Mouse (Mus musculus) brain, embryonic 18.5 days (tissue): Measurements from ENCODE around the gene 5730596B20Rik.

Source experiments
- DNase-seq: peaks from one replicate; pipeline ENCODE4 v3.0.0-alpha.2; 2012; ENCODE audit warnings: low read depth, low spot score

The 5730596B20Rik gene

DNA sequence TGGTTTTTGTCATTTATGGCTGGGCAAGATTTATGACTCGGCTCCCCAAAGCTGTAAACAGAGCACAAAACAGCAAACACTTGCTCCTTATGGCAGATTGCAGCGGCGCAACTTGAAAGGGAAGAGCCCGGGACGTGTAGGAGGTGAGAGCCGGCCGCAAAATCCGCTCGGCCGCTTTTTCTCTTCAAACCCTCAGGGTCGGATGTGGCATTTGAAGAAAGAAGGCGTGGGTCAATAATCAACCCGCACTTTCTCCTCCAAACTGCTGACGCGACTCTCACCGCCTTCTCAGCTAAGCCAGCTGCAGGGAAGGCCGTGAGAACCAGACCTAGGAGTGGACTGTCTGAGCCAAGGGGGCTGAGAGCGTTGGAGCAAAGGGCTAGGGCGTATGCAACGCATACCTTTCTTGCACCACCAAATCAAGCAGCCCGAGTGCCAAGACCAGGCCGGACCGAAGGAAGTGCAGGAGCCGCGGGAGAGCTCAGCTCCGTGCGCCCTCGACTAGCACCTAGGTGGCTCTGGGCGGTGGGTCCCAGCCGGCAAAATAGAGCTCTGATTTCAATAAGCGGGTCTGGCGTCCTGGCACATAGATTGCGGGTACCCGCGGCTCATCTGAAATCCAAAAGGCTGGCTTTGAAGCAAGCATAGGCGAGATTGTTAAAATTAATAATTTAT is at the start of gene 5730596B20Rik:
Gene 5730596B20Rik (plus strand): TSS at position 438 of the 675 bp plus-strand sequence.
- no peak for DNase-seq

DNA sequence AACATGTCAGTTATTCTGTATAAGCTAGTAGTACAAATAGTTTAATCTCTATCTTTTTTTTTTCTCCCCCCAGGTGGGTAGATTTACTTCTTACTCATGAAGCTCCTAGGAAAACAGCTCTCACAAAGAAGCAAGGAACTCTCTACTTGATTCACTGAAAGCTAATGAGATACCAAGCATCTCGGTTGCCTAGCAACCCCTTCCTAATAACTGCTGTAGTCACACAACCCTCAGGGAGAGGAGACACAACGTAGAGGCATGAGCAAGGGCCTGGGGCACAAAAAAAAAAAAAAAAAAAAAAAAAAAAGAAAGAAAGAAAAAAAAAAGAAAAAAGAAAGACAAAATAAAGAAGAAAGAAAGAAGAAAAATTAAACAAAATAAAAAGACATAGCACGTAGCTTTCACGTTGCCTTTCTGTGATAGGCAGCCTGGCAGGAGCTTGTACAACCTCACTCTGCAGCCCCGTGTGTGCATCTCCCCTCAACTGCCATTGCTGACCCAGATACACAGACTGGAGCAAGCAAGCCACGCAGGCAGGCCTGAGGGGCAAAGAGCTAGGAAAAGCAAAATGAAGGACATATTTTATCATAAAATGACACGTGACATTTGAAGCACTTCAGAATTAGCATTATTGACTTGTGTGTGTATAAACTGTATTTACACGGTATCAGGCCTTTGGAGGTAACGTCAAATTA is 39.3 kb upstream of the 5730596B20Rik start:
- DNase-seq: no peak

GRCm38 (mm10) chr6:52138576-52138975 is 38.7 kb upstream of the 5730596B20Rik start:
- no peak for DNase-seq

DNA sequence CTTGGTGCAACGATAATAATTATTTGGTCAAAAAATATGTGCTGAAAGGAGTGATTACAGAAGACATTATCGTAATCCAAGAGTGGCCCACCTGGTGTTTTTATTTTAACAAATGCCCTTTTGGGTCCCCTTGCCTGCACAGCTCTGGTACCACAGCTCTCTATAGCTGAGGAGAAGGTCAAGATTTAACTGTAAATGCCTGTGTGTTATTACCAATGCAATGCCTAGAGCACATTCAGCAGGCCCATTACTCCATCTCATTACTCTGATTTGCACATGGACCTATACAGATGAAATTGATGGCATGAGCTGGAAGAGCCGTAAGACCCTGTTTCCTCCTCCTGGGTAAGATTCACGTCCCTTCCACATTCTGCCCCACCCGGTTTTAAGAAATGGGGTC is 38.2 kb upstream of the 5730596B20Rik start:
- no peak for DNase-seq

- DNase-seq: no peak
Measured at GRCm38 (mm10) chr6:52150401-52150966, 26.8 kb upstream of the 5730596B20Rik start.

DNA sequence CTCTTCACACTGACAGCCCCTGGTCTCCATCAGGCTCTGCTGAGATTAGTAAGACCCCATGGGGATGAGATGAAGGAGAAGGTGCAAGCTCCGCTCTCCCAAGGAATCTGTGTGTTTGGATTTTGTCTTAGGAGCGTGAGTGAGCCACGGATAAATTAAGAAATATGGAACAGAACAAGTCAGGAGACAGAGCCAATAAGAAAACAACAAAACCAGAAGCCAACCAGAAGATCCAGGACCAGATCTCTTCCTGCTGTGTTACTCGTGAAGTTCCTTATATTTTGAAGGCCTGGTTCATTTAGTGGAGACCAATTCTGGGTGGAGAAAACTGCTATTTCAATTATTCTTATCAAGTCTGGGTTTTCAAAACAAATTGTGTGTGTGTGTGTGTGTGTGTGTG is 25.7 kb upstream of the 5730596B20Rik start:
- no peak for DNase-seq

GRCm38 (mm10) chr6:52152226-52153193 is 24.8 kb upstream of the 5730596B20Rik start:
- DNase-seq: no peak

DNA sequence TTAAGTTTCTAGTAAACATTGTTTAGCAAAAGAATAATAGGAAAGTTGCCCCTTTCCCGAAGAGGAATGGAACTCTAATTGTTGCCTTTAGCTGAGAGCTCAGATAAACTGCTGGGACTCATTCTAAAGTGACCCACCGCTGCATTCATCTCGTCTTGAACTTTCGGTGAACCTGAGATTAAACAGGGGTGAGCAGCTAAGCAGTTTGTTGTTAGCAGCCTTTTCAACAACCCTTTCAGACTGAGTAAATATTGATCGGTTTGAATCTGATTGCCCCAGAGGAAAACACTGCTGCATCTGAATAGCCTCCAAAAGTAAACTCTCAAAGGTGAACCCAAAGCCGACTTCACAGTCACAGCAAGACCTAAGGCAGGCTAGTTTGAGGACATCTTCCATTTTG is 24.0 kb upstream of the 5730596B20Rik start:
- no peak for DNase-seq

- DNase-seq: no peak
Measured at GRCm38 (mm10) chr6:52154044-52154443, 23.3 kb upstream of the 5730596B20Rik start.

DNA sequence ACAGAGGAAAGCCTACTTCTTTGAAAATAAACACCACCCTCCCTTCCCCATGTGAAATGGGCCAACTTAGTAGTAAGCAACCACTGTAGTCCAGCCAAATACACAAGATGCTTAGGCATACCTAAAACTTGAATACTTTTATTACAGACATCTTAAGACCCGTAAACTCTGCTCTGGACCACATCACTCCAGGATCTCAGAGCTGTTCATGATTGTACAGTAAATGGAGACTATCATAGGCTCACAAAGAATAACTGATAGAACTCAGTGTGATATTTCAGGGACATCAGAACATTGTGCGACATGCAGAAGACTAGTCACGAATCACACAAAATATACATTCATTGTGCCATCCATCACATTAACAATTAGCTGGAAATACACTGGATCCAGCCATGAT is 21.8 kb upstream of the 5730596B20Rik start:
- DNase-seq: no peak

- no peak for DNase-seq
Measured at GRCm38 (mm10) chr6:52156551-52157200, 20.6 kb upstream of the 5730596B20Rik start.

DNA sequence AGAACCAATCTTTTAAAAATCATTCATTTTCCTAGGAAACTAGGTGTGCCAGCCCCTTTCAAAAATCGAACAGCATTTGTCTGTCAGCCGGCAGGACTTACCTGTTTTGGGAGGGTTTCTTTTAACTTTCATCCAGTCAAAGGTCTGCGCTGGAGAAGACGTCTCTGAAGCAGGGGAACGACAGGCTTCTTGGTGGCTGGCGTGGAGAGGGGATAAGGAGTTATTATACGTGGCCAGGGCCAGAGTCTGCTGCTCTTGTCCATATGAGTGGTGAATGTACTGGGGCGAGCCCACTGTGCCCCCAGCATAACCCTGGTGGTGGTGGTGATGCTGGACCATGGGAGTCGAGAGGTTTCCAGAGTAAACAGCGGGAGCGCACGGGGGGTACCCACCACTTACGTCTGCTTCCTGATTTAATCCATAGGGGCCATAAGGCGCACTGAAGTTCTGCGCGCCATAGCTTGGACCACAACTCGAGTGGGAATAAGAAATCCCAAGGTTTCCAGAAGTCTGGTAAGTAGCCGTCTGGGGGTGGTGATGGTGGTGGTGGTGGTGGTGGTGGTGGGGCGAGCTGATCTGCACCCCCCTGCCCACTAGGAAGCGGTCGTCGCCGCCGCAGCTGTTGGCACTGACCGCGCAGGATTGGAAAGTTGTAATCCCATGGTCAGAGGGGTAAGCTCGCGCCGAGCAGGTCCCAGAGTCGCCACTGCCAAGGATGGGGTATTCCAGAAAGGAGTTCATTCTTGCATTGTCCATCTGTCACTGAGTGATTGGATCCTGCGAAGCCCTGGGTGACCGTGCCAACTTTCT is 19.6 kb upstream of the 5730596B20Rik start:
- no peak for DNase-seq

DNA sequence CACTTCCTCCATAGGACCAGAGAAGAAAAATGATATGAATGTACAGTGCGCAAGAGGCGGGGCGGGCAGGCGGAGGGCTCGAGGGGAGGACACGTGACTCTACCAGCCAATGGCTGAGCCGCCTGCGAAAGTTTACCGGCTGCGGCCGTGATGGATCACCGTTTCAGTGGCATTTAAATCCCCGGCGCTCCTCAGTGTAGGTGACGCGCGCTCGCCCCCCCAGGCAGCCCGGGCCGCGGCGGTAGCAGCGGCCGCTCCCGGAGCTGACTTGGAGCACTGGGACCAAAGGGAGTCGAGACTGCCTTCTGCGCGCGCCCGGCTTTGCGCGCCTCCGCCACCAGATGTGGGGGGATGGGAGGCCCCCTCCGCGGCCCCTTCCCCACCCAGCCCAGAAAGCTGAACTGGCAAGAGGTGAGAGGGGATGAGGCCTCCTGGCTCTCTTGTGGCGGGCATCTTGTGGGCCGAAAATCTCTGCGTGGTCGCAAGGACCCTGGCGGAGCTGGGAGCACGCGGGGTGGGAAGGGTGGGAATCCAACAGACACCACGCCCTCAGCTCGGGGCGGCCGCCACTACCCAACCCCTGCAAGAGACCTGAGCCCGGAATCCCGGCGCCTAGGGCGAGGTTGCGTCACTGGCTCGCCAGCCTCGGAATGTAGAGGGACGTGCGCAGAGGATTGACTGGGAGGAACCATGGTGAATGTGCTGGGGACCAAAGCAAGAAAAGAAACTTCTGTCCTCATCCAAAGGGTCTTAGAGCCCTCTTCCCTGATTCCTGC is 18.8 kb upstream of the 5730596B20Rik start, which contains the start of gene Hoxa1:
Gene Hoxa1 (minus strand): TSS at position 42 of the 776 bp plus-strand sequence.
- no peak for DNase-seq

GRCm38 (mm10) chr6:52159164-52159761 is 18.0 kb upstream of the 5730596B20Rik start:
- DNase-seq: no peak

DNA sequence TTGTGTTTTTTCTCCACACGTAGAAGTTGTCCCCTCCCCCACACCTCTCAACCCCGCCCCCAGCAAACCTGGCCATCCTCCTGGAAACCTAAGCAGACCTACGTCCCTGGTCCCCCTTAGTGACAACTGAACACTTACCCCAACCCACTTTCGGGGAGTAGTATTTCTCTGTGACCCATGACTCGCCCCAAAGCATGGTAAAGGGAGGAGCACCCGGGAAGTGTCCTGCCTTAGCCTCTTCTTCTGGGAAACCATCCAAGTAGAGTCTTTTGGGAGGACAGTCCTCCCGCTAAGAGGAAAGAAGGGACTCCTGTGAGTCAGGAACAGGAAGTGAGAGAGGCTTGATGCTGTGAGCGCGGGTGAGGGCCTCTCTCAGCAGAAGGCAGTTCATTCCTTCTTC is 17.3 kb upstream of the 5730596B20Rik start:
- DNase-seq: no peak

GRCm38 (mm10) chr6:52160511-52161335 is 16.6 kb upstream of the 5730596B20Rik start:
- DNase-seq: no peak

DNA sequence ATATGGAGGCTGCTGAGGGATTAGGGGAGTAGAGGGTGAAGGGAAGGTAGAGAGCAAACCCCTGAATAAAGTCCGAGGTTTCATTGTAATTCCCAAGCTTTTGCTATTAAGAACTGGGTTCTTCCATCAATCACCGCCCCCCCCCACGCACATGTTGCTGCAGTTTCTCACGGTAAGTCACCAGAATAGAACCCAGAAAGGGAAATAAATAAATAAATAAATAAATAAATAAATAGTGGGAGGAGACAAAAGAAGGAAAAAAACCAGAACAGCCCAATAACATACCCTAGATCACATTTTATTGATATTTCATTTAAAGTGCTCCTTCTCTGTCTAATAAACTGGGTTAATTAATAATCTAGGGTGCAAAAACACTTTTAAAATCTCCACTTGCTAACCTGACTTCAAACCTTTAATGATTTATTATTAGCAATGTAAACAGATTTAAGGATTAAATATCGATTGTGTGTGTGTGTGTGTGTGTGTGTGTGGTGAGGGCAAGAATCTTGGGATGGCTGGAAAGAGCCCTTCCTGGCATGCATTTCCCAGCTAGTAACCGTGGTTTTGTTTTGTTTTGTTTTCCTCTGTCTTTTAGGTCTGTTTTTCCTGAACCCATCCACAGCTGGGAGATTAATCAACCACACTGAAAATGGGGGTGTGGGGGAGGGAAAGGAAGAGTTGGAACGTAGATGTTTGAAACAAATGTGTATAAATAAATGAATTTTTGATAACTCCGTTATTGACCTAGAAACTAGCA is 15.8 kb upstream of the 5730596B20Rik start:
- no peak for DNase-seq

GRCm38 (mm10) chr6:52162093-52162380 is 15.3 kb upstream of the 5730596B20Rik start:
- no peak for DNase-seq
